Mouse (Mus musculus) bone marrow macrophage, adult 2 months (primary cell): Measurements from ENCODE around the gene 1700025C18Rik.

Source experiments
- CTCF ChIP-seq: IDR thresholded peaks from 2 replicates; pipeline ENCODE4 v1.5.1; 2012; ENCODE audit warnings: low read depth, mild to moderate bottlenecking, low read length, moderate library complexity
- POLR2A ChIP-seq: IDR thresholded peaks from 2 replicates; pipeline ENCODE4 v1.6.1; 2012; ENCODE audit warnings: mild to moderate bottlenecking, low read depth, low read length, borderline replicate concordance

DNA sequence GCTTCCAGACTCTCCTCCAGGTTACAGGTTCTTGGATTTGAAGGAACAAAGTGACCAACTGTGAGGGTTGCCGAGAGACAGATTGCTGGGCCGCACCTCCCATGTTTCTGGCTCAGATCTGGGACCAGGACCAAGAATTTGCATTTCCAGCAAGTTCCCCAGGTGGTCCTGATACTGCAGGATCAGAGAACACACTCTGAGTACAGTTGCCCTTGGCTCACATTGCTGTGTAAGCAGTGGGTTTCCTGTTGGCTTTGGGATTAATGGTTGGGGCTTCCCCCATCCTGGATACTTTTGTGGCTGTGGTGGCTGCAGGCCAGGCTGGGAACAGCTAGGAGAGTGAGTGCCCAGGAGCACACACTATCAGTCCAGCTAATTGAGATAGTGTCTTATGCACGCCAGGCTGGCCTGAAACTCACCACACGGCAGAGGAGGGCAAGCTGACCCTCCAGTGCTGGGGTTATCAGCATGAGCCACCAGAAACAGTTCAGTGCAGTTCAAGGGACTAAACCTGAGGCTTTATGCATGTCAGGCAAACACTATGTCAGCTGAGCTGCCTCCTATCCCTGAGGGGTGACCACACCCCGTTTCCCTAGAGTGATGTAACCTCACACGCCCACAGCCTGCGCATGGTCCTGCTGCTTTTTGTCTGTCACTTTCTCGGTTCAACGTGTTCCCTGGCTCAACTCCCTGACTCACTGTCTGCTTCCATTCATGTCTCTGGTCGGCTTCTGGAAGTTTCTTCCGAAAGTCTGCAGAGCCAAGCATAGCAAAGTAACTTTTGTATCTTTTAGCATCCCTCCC is 16.3 kb downstream of the 1700025C18Rik start:
- no peak for TF ChIP-seq CTCF
- TF ChIP-seq POLR2A: no peak
